Mouse (Mus musculus): Measurements from ENCODE around the gene Add3. TPM values are rescaled to one million over a fixed set of nuclear protein-coding genes. Genes with fewer than 3 reads are reported as not detected.

The Add3 gene
- polyA plus RNA-seq, 2 experiments, result 53.0 to 89.5 TPM

GRCm38 (mm10) chr19:53159351-53159750, 19.1 kb downstream of the Add3 start:
- Histone ChIP-seq H3K27ac (replicated peaks; ENCODE audit: low read depth, low read length) (no peak overlapping the region), H3K27me3 (ENCODE audit: control insufficient read depth, insufficient read depth, low read length) (no peaks in the 10 kb centered on the region), H3K9me3 (ENCODE audit: control insufficient read depth, low read length) (no peaks in the 10 kb centered on the region), H3K36me3 (ENCODE audit: control insufficient read depth, insufficient read depth, low read length) (no peaks in the 10 kb centered on the region), H3K4me1 (ENCODE audit: control insufficient read depth, insufficient read depth, low read length) (no peaks in the 10 kb centered on the region), H3K4me3 (replicated peaks; ENCODE audit: low read length) (no peak overlapping the region), H3K4me2 (replicated peaks; ENCODE audit: low read depth, low read length, severe bottlenecking) (no peak overlapping the region), H3K9ac (ENCODE audit: low read depth, low read length, severe bottlenecking) (no peak overlapping the region)
- 47% methylated on average over 7 of the region's 7 CpGs for WGBS
- DNase-seq (ENCODE audit: low spot score), result no peak
- no peak for TF ChIP-seq POLR2A (IDR thresholded peaks at IDR 0.05; ENCODE audit: borderline replicate concordance, extremely low read depth, insufficient read depth, insufficient read length)
- ATAC-seq (ENCODE audit: low FRiP score, low read depth), result no peak

DNA sequence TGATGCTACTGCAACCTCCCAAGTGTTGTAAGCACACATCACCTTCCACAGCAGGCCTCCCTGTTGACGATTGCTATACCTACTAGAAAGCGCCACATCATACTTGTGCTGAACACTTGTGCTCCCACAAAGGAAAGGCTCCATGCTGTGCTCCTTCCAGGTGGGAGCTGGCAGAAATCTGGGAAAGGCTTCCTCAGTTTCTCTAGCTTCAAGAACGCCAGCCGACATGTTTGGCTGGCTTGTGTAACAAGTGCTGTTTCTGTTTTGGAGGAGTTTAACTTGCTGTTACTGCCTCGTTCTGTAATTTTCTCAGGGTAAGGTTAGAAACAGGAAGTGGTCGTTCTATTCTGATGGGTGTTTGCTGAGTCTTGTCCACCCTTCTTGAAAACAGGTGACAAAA, 22.7 kb downstream of the Add3 start:
- no peaks in the 10 kb centered on the region for H3K36me3 ChIP-seq (ENCODE audit: control insufficient read depth, insufficient read depth, low read length)
- TF ChIP-seq POLR2A (IDR thresholded peaks at IDR 0.05; ENCODE audit: borderline replicate concordance, extremely low read depth, insufficient read depth, insufficient read length), result no peak
- H3K9ac ChIP-seq (ENCODE audit: low read depth, low read length, severe bottlenecking), result no peak overlapping the region
- 81% methylated on average over 6 of the region's 6 CpGs for WGBS
- no peak overlapping the region for H3K4me2 ChIP-seq (replicated peaks; ENCODE audit: low read depth, low read length, severe bottlenecking)
- no peak overlapping the region for H3K4me3 ChIP-seq (replicated peaks; ENCODE audit: low read length)
- no peak overlapping the region for H3K27ac ChIP-seq (replicated peaks; ENCODE audit: low read depth, low read length)
- H3K27me3 ChIP-seq (ENCODE audit: control insufficient read depth, insufficient read depth, low read length), result no peaks in the 10 kb centered on the region
- ATAC-seq (ENCODE audit: low FRiP score, low read depth) (no peak), DNase-seq (ENCODE audit: low spot score) (no peak)
- H3K4me1 ChIP-seq (ENCODE audit: control insufficient read depth, insufficient read depth, low read length), result no peaks in the 10 kb centered on the region
- H3K9me3 ChIP-seq (ENCODE audit: control insufficient read depth, low read length), result no peaks in the 10 kb centered on the region

GRCm38 (mm10) chr19:53164645-53165044, 24.4 kb downstream of the Add3 start:
- Histone ChIP-seq H3K27ac (replicated peaks; ENCODE audit: low read depth, low read length) (no peak overlapping the region), H3K9me3 (ENCODE audit: control insufficient read depth, low read length) (no peaks in the 10 kb centered on the region), H3K9ac (ENCODE audit: low read depth, low read length, severe bottlenecking) (no peak overlapping the region), H3K36me3 (ENCODE audit: control insufficient read depth, insufficient read depth, low read length) (no peaks in the 10 kb centered on the region), H3K27me3 (ENCODE audit: control insufficient read depth, insufficient read depth, low read length) (no peaks in the 10 kb centered on the region), H3K4me1 (ENCODE audit: control insufficient read depth, insufficient read depth, low read length) (no peaks in the 10 kb centered on the region), H3K4me2 (replicated peaks; ENCODE audit: low read depth, low read length, severe bottlenecking) (no peak overlapping the region), H3K4me3 (replicated peaks; ENCODE audit: low read length) (no peak overlapping the region)
- ATAC-seq (ENCODE audit: low FRiP score, low read depth) (no peak), DNase-seq (ENCODE audit: low spot score) (no peak)
- TF ChIP-seq POLR2A (IDR thresholded peaks at IDR 0.05; ENCODE audit: borderline replicate concordance, extremely low read depth, insufficient read depth, insufficient read length), result no peak
- WGBS, result 80% methylated on average over 7 of the region's 7 CpGs

DNA sequence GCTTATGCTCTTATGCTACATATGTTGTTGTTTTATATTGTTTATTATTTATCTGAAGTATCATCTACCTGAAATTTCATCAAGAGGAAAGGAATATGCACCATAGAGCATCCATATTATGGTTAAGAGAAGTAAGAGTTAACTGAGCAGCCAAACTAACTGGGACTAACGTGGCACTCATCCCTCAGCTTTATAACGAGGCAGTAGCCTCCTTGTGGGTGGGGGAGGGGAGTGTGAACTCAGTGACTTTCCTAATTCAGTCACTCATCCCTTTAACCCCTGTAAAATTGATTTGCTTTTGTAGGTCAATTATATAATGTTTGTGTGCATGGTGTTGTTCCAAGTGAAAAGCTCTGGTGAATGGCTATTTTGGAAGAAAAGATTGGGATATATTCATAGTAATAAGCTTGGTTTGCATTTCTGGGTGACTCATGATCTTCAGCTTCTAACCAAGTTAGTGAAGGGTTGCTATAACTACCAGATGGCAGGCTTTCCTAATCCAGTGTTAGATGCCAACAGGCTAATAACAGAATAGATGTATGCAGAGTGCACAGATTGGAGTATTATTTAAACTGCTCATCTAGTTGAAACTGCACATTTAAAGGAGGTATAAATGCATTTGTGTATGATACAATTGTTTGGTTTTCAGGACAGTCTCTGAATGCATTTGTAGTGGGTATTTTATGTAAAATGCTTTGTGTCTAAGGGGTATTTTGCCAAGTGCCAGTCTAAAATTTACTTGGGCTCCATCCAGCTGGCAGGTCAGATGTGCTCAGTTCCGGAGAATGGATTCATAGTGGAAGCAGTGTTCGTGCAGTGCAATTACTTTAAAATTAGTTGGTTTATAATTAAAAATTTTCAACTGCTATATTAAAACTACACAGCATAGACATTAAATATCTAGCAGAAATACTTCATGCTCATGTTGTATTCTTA, 25.3 kb downstream of the Add3 start:
- no peak overlapping the region for H3K9ac ChIP-seq (ENCODE audit: low read depth, low read length, severe bottlenecking)
- H3K4me2 ChIP-seq (replicated peaks; ENCODE audit: low read depth, low read length, severe bottlenecking), result no peak overlapping the region
- no peak overlapping the region for H3K27ac ChIP-seq (replicated peaks; ENCODE audit: low read depth, low read length)
- no peak overlapping the region for H3K4me3 ChIP-seq (replicated peaks; ENCODE audit: low read length)
- no peak for TF ChIP-seq POLR2A (IDR thresholded peaks at IDR 0.05; ENCODE audit: borderline replicate concordance, extremely low read depth, insufficient read depth, insufficient read length)
- no peaks in the 10 kb centered on the region for H3K36me3 ChIP-seq (ENCODE audit: control insufficient read depth, insufficient read depth, low read length)
- no peak for DNase-seq (ENCODE audit: low spot score)
- no peaks in the 10 kb centered on the region for H3K4me1 ChIP-seq (ENCODE audit: control insufficient read depth, insufficient read depth, low read length)
- ATAC-seq (ENCODE audit: low FRiP score, low read depth), result no peak
- no peaks in the 10 kb centered on the region for H3K9me3 ChIP-seq (ENCODE audit: control insufficient read depth, low read length)
- H3K27me3 ChIP-seq (ENCODE audit: control insufficient read depth, insufficient read depth, low read length), result no peaks in the 10 kb centered on the region
- WGBS, result 42% methylated on average over 4 of the region's 4 CpGs

DNA sequence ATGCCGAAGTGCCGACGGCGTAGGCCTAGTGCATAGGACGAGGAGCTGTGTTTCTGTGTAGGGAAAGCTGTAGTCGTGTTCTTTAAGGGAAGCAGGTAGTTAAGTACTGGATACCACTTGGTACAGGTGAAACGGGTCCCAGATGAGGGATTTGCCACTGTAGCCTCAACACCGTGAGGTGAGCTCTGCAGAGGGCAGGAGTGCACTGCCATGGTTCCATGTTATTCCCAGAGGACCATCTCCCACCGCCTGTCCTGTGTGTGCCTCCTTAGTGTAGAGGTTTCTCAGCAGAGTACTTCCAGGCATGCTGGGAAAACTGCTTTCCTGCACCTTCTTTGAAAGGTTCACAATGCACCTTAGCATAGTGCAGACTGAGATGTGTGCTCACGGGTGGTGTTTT, 26.1 kb downstream of the Add3 start:
- H3K9ac ChIP-seq (ENCODE audit: low read depth, low read length, severe bottlenecking), result no peak overlapping the region
- no peaks in the 10 kb centered on the region for H3K4me1 ChIP-seq (ENCODE audit: control insufficient read depth, insufficient read depth, low read length)
- DNase-seq (ENCODE audit: low spot score), result no peak
- no peak for ATAC-seq (ENCODE audit: low FRiP score, low read depth)
- H3K9me3 ChIP-seq (ENCODE audit: control insufficient read depth, low read length), result no peaks in the 10 kb centered on the region
- H3K4me2 ChIP-seq (replicated peaks; ENCODE audit: low read depth, low read length, severe bottlenecking), result no peak overlapping the region
- WGBS, result 85% methylated on average over 10 of the region's 10 CpGs
- no peaks in the 10 kb centered on the region for H3K36me3 ChIP-seq (ENCODE audit: control insufficient read depth, insufficient read depth, low read length)
- no peak for TF ChIP-seq POLR2A (IDR thresholded peaks at IDR 0.05; ENCODE audit: borderline replicate concordance, extremely low read depth, insufficient read depth, insufficient read length)
- no peak overlapping the region for H3K4me3 ChIP-seq (replicated peaks; ENCODE audit: low read length)
- no peaks in the 10 kb centered on the region for H3K27me3 ChIP-seq (ENCODE audit: control insufficient read depth, insufficient read depth, low read length)
- H3K27ac ChIP-seq (replicated peaks; ENCODE audit: low read depth, low read length), result no peak overlapping the region
